Mouse (Mus musculus): ENCODE results near the gene Atp7a. TPM values are rescaled to one million over a fixed set of nuclear protein-coding genes. Genes with fewer than 3 reads are reported as not detected.

The Atp7a gene
- 14.9 TPM for polyA plus RNA-seq (2015; fragmentation: Illumina TruSeq; extraction: RNeasy Lipid Tissue Mini Kit (QIAGEN cat#74804); ENCODE audit: insufficient read depth, low replicate concordance)

DNA sequence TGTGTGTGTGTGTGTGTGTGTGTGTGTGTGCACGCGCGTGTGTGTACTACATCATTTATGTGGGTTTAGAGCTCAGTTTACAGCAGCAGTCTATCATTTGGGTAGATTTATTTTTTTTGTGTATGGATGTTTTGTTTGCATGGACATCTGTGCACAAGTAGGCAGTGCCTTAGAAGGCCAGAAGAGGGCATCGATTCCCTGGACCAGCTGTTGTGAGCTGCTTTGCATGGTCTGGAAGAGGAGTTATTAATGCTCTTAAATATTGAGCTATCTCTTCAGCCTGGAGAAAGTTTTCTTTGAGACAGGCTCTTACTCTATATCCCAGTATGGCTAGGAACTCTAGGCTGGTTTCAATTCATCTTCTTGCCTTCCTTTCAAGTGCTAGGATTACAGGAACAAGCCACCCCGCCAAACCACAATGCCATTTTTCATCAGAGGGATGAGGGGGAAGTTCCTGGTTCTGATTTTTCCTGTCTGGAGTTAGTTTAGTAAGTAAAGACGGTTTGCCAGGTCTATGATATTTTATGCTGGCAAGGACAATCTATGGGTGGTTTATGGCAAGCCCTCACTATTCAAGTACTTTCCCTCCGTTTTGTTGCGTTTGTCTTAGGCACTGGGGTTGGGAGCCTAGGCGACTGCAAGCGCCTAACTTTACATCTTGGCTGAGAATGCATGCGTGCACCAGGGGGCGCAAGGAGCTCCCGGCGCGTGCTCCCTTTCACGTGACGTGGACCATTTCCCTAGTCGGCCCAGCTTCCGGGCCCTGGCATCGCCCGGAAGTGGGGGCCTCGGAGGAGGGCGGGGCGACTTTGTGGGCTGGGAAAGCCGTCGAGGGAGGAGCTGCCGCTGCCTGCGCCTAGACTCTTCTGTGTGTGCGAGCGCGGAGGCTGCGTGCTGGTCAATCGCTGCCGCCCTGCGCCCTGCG is at the start of gene Atp7a:
Atp7a (plus strand) TSS at position 859 of the 925 bp plus-strand sequence.

DNA sequence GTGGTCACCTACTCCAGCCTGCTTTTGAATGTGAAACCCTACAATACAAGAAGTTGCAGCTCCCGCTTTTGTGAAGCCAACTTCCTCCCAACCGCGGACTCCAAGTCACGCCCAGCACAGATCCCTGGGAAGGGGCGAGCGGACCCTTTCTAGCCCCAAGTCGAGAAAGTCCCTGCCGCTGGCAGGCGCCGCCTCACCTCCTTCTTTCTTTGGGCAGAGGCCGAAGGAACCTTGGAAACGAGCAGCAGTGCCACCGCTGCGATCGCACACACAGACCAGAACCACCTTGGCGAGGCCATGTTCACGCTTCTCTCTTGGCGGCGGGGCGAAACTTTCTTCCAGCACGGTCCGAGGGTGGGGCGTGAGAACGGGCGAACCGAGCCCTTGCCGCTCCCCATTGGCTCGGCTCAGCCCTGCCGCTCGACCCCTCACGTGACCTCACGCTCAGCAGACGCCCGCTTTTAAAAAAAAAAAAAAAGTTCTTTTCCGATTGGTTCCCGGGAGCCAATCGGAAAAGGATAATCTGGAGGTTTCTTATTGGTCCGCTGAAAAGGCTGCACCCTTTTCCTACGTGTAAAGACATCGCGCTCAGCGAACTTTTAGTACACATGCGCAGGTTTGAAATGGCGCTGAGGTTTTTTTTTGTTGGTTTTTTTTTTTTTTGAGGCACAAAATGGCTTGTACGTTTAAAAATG is 15.5 kb upstream of the Atp7a start, which contains the start of gene Magt1:
Magt1 (minus strand) TSS at position 442 of the 695 bp plus-strand sequence.

DNA sequence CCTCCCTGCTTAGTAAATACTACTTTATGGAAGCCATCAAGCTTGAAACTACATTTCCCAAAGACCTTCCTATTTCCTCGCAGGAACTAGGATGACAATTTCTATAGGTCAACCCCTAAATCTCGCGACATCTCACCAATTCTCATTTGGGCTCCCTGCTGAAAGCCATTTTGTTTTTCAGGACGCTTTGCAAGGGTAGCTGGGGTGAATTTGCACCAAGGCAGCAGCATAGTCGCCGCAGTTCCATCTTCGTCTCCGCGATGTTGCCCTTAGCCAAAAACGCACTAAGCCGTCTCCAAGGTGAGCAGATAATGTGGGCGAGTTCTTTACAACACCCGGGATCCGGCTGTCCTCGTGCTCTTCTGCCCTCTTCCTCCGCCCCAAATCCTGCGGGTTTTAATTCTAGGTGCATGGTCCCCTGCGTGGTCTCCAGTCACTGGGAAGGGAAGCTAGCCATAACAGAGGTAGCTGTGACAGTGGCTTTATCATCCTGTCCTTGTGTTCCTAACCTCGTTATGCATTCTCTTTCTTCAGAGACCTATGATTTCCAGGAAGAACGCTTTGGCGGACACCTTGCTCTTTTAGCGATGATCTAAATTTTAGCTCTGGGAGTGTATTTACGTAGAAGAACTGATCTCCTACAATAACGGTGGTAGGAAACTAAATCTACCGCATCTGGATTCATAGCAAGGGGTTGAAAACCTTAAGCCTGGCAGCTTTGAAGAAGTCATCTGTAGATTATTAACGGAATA is 11.3 kb upstream of the Atp7a start, which contains the start of gene Cox7b:
Cox7b (plus strand) TSS at position 130 of the 752 bp plus-strand sequence.

DNA sequence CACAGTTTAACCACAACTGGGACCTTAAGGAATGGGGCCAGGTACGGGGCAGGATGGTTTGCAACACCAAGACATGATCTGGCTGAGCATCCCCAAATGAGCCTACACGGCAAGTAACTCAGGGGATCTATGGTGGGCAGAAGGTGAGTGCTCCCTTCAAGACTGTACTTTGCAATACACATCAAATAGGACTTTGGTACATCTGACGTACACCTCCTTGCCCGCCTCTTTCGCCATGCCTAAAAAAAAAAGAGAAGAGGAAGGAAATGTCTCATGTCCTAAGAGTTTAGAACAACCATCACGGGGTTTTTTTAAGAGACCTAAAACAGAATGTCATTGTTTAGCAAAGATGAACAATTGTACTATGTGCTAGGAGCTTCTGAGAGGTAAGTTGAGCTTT is 115.9 kb downstream of the Atp7a start, which contains the start of gene Tlr13:
Tlr13 (plus strand) TSS at position 269 of the 400 bp plus-strand sequence.

Other genes starting within 250 kb of the Atp7a start
- gene Atrx, start 97.9 kb upstream of the Atp7a start, polyA plus RNA-seq (2015; fragmentation: Illumina TruSeq; extraction: RNeasy Lipid Tissue Mini Kit (QIAGEN cat#74804); ENCODE audit: insufficient read depth, low replicate concordance): 199 TPM
- 64.0 TPM for gene Magt1, start 15.4 kb upstream of the Atp7a start, polyA plus RNA-seq (2015; fragmentation: Illumina TruSeq; extraction: RNeasy Lipid Tissue Mini Kit (QIAGEN cat#74804); ENCODE audit: insufficient read depth, low replicate concordance)
- 265 TPM for gene Cox7b, start 11.6 kb upstream of the Atp7a start, polyA plus RNA-seq (2015; fragmentation: Illumina TruSeq; extraction: RNeasy Lipid Tissue Mini Kit (QIAGEN cat#74804); ENCODE audit: insufficient read depth, low replicate concordance)
- 25.4 TPM for gene Tlr13, start 115.9 kb downstream of the Atp7a start, polyA plus RNA-seq (2015; fragmentation: Illumina TruSeq; extraction: RNeasy Lipid Tissue Mini Kit (QIAGEN cat#74804); ENCODE audit: insufficient read depth, low replicate concordance)
- gene Pgk1, start 159.8 kb downstream of the Atp7a start, polyA plus RNA-seq (2015; fragmentation: Illumina TruSeq; extraction: RNeasy Lipid Tissue Mini Kit (QIAGEN cat#74804); ENCODE audit: insufficient read depth, low replicate concordance): 192 TPM
- 23.0 TPM for gene Taf9b, start 193.9 kb downstream of the Atp7a start, polyA plus RNA-seq (2015; fragmentation: Illumina TruSeq; extraction: RNeasy Lipid Tissue Mini Kit (QIAGEN cat#74804); ENCODE audit: insufficient read depth, low replicate concordance)
- not detected for gene Fnd3c2, start 228.1 kb downstream of the Atp7a start, polyA plus RNA-seq (2015; fragmentation: Illumina TruSeq; extraction: RNeasy Lipid Tissue Mini Kit (QIAGEN cat#74804); ENCODE audit: insufficient read depth, low replicate concordance)